In genomic region chr15:29234635-29235034, GRCm38 (mm10) we compare ENCODE assay signal across 14 mouse cellular contexts.
DNase-seq lines count a peak whose midpoint lies in the region; ATAC-seq and TF ChIP-seq lines count a peak whose summit lies in the region.
"Had no signal": no experiment of that assay in that cellular context is flagged by ENCODE, and none has a peak within 500 bp of the region (broad histone marks: within the 10 kb centered on the region; RNA-seq: fewer than 3 reads in every experiment).

No protein-coding gene starts in this region.

- no peak overlapping the region for H3K9ac ChIP-seq in hindbrain, postnatal 0 days (replicated peaks; ENCODE audit: low read length)
- no peak overlapping the region for H3K9ac ChIP-seq in hindbrain, embryonic 13.5 days
- H3K9ac ChIP-seq: hindbrain, embryonic 15.5 days; midbrain, embryonic 12.5 days had no signal

- TF ChIP-seq CTCF in hindbrain, postnatal 0 days (IDR thresholded peaks at IDR 0.05; ENCODE audit: low read depth), result 0 out of 2 replicates have a peak, but pooled peaks have one; percentile 6
- peak; percentile 34 for TF ChIP-seq CTCF in E14TG2a.4 (conservative IDR thresholded peaks at IDR 0.05; ENCODE audit: low read length)

- H3K27me3 ChIP-seq in hindbrain, postnatal 0 days (ENCODE audit: insufficient read depth, low read length), result no peaks in the 10 kb centered on the region
- H3K27me3 ChIP-seq in hindbrain, embryonic 13.5 days, result no peaks in the 10 kb centered on the region
- H3K27me3 ChIP-seq in E14TG2a.4 (ENCODE audit: insufficient read depth, low read length), result no peaks in the 10 kb centered on the region
- H3K27me3 ChIP-seq in forebrain, embryonic 10.5 days (ENCODE audit: poor library complexity, severe bottlenecking), result no peaks in the 10 kb centered on the region
- H3K27me3 ChIP-seq: hindbrain, embryonic 15.5 days; midbrain, embryonic 12.5 days had no signal

- ATAC-seq in hindbrain, postnatal 0 days, result no peak
- no peak for ATAC-seq in hindbrain, embryonic 13.5 days (ENCODE audit: low FRiP score)

- H3K4me1 ChIP-seq in hindbrain, postnatal 0 days (ENCODE audit: insufficient read depth, low read length), result no peaks in the 10 kb centered on the region
- no peaks in the 10 kb centered on the region for H3K4me1 ChIP-seq in hindbrain, embryonic 13.5 days (replicated peaks)
- H3K4me1 ChIP-seq in E14TG2a.4 (replicated peaks; ENCODE audit: low read depth, low read length), result no peaks in the 10 kb centered on the region
- no peaks in the 10 kb centered on the region for H3K4me1 ChIP-seq in forebrain, embryonic 10.5 days
- H3K4me1 ChIP-seq: hindbrain, embryonic 15.5 days; midbrain, embryonic 12.5 days had no signal

- no peak overlapping the region for H3K4me3 ChIP-seq in hindbrain, postnatal 0 days (ENCODE audit: low read length)
- H3K4me3 ChIP-seq in hindbrain, embryonic 13.5 days, result no peak overlapping the region
- no peak overlapping the region for H3K4me3 ChIP-seq in E14TG2a.4 (replicated peaks; ENCODE audit: low read length)
- no peak overlapping the region for H3K4me3 ChIP-seq in forebrain, embryonic 10.5 days
- H3K4me3 ChIP-seq: erythroblast, embryonic 14.5 days; hindbrain, embryonic 15.5 days; midbrain, embryonic 12.5 days had no signal

- H3K27ac ChIP-seq in hindbrain, postnatal 0 days, result no peak overlapping the region
- no peak overlapping the region for H3K27ac ChIP-seq in hindbrain, embryonic 13.5 days
- H3K27ac ChIP-seq in forebrain, embryonic 10.5 days, result no peak overlapping the region
- H3K27ac ChIP-seq: hindbrain, embryonic 15.5 days; midbrain, embryonic 12.5 days; stomach, postnatal 0 days had no signal

- H3K9me3 ChIP-seq in hindbrain, postnatal 0 days (ENCODE audit: low read length), result no peaks in the 10 kb centered on the region
- no peaks in the 10 kb centered on the region for H3K9me3 ChIP-seq in hindbrain, embryonic 13.5 days
- no peaks in the 10 kb centered on the region for H3K9me3 ChIP-seq in E14TG2a.4 (ENCODE audit: low read length)
- H3K9me3 ChIP-seq in forebrain, embryonic 10.5 days, result no peaks in the 10 kb centered on the region
- H3K9me3 ChIP-seq: G1E; hindbrain, embryonic 15.5 days; midbrain, embryonic 12.5 days had no signal

- H3K36me3 ChIP-seq in hindbrain, postnatal 0 days (ENCODE audit: insufficient read depth, low read length), result no peaks in the 10 kb centered on the region
- no peaks in the 10 kb centered on the region for H3K36me3 ChIP-seq in hindbrain, embryonic 13.5 days
- no peaks in the 10 kb centered on the region for H3K36me3 ChIP-seq in E14TG2a.4 (ENCODE audit: insufficient read depth, low read length)
- H3K36me3 ChIP-seq in forebrain, embryonic 10.5 days (replicated peaks), result no peaks in the 10 kb centered on the region
- H3K36me3 ChIP-seq: G1E; hindbrain, embryonic 15.5 days; midbrain, embryonic 12.5 days had no signal

- no peak overlapping the region for H3K4me2 ChIP-seq in hindbrain, postnatal 0 days (ENCODE audit: low read depth, low read length)
- no peak overlapping the region for H3K4me2 ChIP-seq in hindbrain, embryonic 13.5 days
- H3K4me2 ChIP-seq: hindbrain, embryonic 15.5 days; midbrain, embryonic 12.5 days had no signal

- DNase-seq in adrenal gland, adult 2 months, result peak; percentile 3
- no peak for DNase-seq in adrenal gland, postnatal 14 days
- DNase-seq in hindbrain, postnatal 0 days (ENCODE audit: low spot score), result no peak
- peak; percentile 4 for DNase-seq in brain, adult 2 months (ENCODE audit: low read depth, low spot score)
- no peak for DNase-seq in frontal cortex, postnatal 10 days (ENCODE audit: low spot score in 2 of 2)
- DNase-seq in forebrain, embryonic 10.5 days (ENCODE audit: extremely low spot score, low spot score), result no peak
- DNase-seq: lung, postnatal 14 days had no signal

Comparison
In these comparisons a context has a peak if more than half of its experiments do, and no peak if none do; other contexts are left out.
1. DNase-seq: peak in adrenal gland, adult 2 months (single experiment) and brain, adult 2 months (single experiment); none in adrenal gland, postnatal 14 days (single experiment), hindbrain, postnatal 0 days (single experiment), frontal cortex, postnatal 10 days (0 of 2) and forebrain, embryonic 10.5 days (single experiment).